Mouse (Mus musculus) neural tube, embryonic 11.5 days (tissue): ENCODE results near the gene Pum2. TPM values are rescaled to one million over a fixed set of nuclear protein-coding genes. Genes with fewer than 3 reads are reported as not detected.

ENCODE experiments used
- ATAC-seq: fragments of 200-750 bp; cut with Nextera tagmentation; 2 replicates; pipeline ENCODE4 v1.8.0; 2017; ENCODE audit warnings: moderate number of reproducible peaks, mild to moderate bottlenecking, moderate TSS enrichment, moderate library complexity; ENCODE audit not compliant: insufficient read depth, low FRiP score, low TSS enrichment
- DNase-seq: peaks from one replicate; pipeline ENCODE4 v3.0.0-alpha.2; 2015; ENCODE audit warnings: low spot score
- H3K27ac ChIP-seq: fragments of 300-500 bp; sonication (generic); 2 replicates; pipeline ENCODE4 v1.5.1; 2014; ENCODE audit warnings: low read depth, mild to moderate bottlenecking, low read length
- H3K27me3 ChIP-seq: fragments of 300-500 bp; sonication (generic); 2 replicates; pipeline ENCODE4 v1.6.1; 2014; ENCODE audit warnings: mild to moderate bottlenecking, low read length, mixed read lengths; ENCODE audit not compliant: control insufficient read depth, insufficient read depth
- H3K36me3 ChIP-seq: fragments of 300-500 bp; sonication (generic); 2 replicates; pipeline ENCODE4 v1.6.1; 2014; ENCODE audit warnings: mild to moderate bottlenecking, low read length, moderate library complexity, mixed read lengths; ENCODE audit not compliant: control insufficient read depth, insufficient read depth
- H3K4me1 ChIP-seq: fragments of 300-500 bp; sonication (generic); 2 replicates; pipeline ENCODE4 v1.6.1; 2014; ENCODE audit warnings: low read length, mixed read lengths; ENCODE audit not compliant: control insufficient read depth, insufficient read depth
- H3K4me2 ChIP-seq: fragments of 300-500 bp; sonication (generic); 2 replicates; pipeline ENCODE4 v1.6.1; 2014; ENCODE audit warnings: low read depth, mild to moderate bottlenecking, moderate library complexity
- H3K4me3 ChIP-seq: fragments of 300-500 bp; sonication (generic); 2 replicates; pipeline ENCODE4 v1.5.1; 2014; ENCODE audit warnings: low read depth, low read length
- H3K9ac ChIP-seq: fragments of 300-500 bp; sonication (generic); 2 replicates; pipeline ENCODE4 v1.6.1; 2014; ENCODE audit warnings: mild to moderate bottlenecking, low read length
- H3K9me3 ChIP-seq: fragments of 300-500 bp; sonication (generic); 2 replicates; pipeline ENCODE4 v1.6.1; 2016; ENCODE audit warnings: low read length; ENCODE audit not compliant: control insufficient read depth
- WGBS: fragments of 180-500 bp; shearing (Covaris S2); extraction: QIAGEN DNeasy Blood & Tissue Kit; methylation state at CpG from one replicate; pipeline ENCODE4 v1.1.7; 2014; 5-methylcytosine and 5-hydroxymethylcytosine counted together
- polyA plus RNA-seq: library from polyadenylated mRNA; unstranded; fragments of >200 nt; fragmentation: Nextera tagmentation; extraction: Ambion mirVana; gene quantifications from 2 replicates; pipeline ENCODE4 v1.2.1, GENCODE M21; 2014

Pum2 gene
- polyA plus RNA-seq, 1 experiment from 2014 or later, result 68.7 TPM

DNA sequence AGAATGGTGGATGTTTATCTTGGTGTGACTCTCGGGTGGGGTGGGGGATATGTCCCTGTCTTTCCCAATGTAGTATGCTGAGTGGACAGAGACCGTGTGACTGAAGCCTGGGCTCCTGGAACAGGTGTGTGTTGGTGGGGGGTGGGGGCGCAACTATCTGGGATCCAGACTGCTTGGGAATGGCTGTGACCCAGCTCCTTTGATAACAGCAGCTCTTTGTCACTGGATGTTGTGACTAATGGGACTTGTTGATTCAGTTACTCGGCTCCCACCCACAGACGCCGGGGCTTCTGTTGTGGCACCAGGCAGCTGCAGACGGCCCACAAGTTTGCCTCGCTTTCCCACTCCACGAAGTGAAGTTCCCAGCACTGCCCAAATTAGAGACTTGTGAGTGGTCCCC, 110.3 kb downstream of the Pum2 start:
- Histone ChIP-seq H3K4me1 (no peaks in the 10 kb centered on the region), H3K9ac (no peak overlapping the region), H3K27me3 (no peaks in the 10 kb centered on the region), H3K27ac (no peak overlapping the region), H3K36me3 (no peaks in the 10 kb centered on the region; the same call in 1 of the 2 replicates), H3K9me3 (no peaks in the 10 kb centered on the region), H3K4me3 (no peak overlapping the region), H3K4me2 (no peak overlapping the region)
- DNase-seq, result no peak
- no peak for ATAC-seq
- 74% methylated on average over 9 of the region's 9 CpGs for WGBS

DNA sequence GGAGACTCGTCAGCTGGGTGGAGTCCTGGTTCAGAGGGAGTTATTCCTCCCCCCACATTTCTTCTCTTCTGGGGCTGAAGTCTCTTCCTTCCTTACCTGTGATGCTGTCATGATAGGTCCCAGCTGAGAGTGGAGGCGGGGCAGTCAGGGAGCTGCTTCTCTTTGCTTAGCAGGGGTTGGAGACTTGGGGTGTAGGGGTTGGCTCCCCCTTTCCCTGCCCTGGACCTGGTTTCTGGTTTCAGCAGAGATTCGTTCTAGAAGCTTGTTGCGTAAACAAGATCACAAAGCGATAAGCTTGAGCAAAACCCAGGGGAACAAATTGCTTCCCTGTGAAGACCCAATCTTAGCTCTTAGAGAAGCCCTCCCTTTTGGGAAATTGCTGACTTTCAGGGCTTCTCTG, 112.5 kb downstream of the Pum2 start:
- Histone ChIP-seq H3K4me1 (no peaks in the 10 kb centered on the region), H3K27me3 (no peaks in the 10 kb centered on the region), H3K27ac (no peak overlapping the region), H3K4me2 (no peak overlapping the region), H3K36me3 (peaks cover 15% of the 10 kb centered on the region), H3K9me3 (no peaks in the 10 kb centered on the region), H3K9ac (no peak overlapping the region), H3K4me3 (no peak overlapping the region)
- no peak for ATAC-seq
- 85% methylated on average over 5 of the region's 5 CpGs for WGBS
- DNase-seq, result no peak

DNA sequence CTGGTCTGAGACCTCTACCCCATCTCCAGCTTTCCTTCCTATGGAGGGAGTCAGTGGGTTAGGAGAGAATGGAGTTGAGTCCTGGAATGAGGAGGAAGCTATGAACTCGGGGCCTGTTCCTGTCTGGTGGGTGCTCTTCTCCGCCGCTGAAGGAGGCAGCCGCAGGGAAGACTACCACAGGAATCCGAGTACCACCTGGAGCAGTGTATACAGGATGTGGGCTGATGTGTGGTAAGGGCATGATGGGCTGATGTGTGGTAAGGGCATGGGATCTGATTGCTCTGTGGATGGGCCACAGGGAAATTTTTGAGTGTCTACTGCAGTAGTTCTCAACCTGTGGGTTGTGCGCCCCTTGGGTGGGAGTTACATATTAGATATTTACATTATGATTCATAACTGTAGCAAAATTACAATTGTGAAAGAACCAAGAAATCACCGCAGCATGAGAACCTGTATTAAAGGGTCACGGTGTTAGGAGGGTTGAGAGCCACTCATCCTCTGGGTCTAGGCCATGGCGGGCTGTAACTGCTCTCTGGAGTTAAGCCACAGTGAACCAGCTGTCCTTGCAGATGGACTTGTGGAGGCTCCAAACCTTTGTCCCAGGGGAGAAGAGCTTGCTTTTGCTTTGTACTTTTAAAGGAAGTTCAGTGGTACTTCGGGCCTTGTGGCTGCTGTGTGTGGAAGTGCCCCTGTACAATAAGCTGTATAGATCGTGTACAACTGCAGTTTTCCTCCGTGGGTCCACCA, 113.2 kb downstream of the Pum2 start:
- Histone ChIP-seq H3K9me3 (no peaks in the 10 kb centered on the region), H3K4me3 (no peak overlapping the region), H3K27ac (no peak overlapping the region), H3K4me1 (no peaks in the 10 kb centered on the region), H3K36me3 (peaks cover 18% of the 10 kb centered on the region), H3K27me3 (no peaks in the 10 kb centered on the region), H3K4me2 (no peak overlapping the region), H3K9ac (no peak overlapping the region)
- DNase-seq (no peak), ATAC-seq (no peak)
- 92% methylated on average over 12 of the region's 12 CpGs for WGBS

DNA sequence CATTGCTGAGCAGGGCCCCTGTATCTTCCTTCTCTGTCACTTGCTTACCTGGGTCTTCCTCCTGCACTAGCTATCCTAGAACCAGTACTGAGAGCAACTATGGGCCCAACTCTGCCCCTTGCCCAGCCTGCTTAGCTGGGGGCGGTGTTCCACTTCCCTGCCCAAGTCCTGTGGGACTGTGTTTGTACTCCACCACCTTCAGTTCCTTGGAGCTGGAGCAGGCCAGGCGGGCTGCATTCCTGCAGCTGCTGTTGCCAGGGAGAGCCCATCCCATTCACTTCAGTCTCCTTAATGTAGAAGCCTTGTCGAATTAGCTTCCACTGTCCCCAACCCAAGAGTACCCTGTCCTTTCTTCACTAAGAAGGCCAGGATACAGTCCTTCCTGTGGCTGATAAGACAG, 114.5 kb downstream of the Pum2 start:
- H3K36me3 ChIP-seq, result peaks cover 20% of the 10 kb centered on the region
- no peak overlapping the region for H3K9ac ChIP-seq
- no peak for DNase-seq
- no peak for ATAC-seq
- no peak overlapping the region for H3K4me3 ChIP-seq
- 66% methylated on average over 3 of the region's 3 CpGs for WGBS
- no peaks in the 10 kb centered on the region for H3K9me3 ChIP-seq
- H3K27me3 ChIP-seq, result no peaks in the 10 kb centered on the region
- no peak overlapping the region for H3K27ac ChIP-seq
- H3K4me1 ChIP-seq, result no peaks in the 10 kb centered on the region
- H3K4me2 ChIP-seq, result no peak overlapping the region

DNA sequence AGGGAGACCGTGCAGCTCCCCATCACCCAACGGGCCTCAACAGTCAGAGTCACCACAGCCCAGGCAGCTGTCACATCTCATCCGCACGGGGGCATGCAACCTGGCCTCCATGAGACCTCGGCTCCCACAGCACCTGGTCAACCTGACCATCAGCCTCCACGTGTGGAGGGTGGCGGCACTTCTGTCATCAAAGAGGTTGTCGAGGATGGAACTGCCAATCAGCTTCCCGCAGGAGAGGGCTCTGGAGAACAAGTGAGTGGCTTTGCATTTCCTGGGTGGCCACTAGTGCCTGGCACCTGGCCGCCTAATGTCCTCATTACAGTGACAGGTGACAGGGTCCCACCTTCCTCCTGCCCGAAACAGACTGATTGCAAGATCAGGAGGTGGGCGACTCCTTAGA, 116.7 kb downstream of the Pum2 start:
- H3K27ac ChIP-seq, result no peak overlapping the region
- no peak overlapping the region for H3K4me3 ChIP-seq
- no peaks in the 10 kb centered on the region; the same call in 1 of the 2 replicates for H3K9me3 ChIP-seq
- WGBS, result 90% methylated on average over 12 of the region's 12 CpGs
- ATAC-seq, result no peak
- no peak for DNase-seq
- H3K36me3 ChIP-seq, result peaks cover 26% of the 10 kb centered on the region
- H3K4me2 ChIP-seq, result no peak overlapping the region
- no peak overlapping the region for H3K9ac ChIP-seq
- no peaks in the 10 kb centered on the region for H3K27me3 ChIP-seq
- H3K4me1 ChIP-seq, result no peaks in the 10 kb centered on the region

DNA sequence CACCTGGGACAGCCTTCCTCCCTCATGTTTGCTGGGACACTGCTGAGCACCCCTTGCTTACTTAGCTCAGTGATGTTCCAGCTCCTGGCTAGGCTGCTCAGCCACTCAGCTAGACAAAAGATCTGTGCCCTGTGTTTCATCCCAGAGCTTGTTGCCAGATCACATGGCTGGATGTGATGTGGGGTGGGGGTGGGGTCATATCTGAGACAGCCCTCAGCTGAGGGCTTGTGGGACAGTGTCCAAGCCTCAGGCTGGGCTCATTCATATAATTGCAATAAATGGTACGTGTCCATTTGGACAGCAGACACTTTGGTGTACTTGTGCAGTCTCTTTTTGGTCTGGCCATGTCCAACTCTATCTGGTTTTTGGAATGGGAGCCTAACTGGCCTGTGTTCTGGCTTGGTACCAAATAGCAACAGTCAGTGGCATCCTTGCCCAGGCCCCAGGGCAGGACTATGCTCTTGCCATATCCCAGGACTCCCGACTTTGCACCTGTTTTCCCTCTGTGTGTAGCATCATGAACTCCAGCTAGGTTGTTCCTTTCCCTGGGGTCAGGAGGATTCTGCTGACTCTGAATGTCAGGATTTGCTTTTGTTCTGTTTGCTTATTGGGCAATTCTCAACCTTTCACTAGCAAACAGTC, 119.6 kb downstream of the Pum2 start:
- 90% methylated on average over 2 of the region's 2 CpGs for WGBS
- Histone ChIP-seq H3K27me3 (no peaks in the 10 kb centered on the region), H3K4me1 (no peaks in the 10 kb centered on the region), H3K36me3 (peaks cover 26% of the 10 kb centered on the region), H3K4me3 (no peak overlapping the region), H3K9ac (no peak overlapping the region), H3K4me2 (no peak overlapping the region), H3K9me3 (no peaks in the 10 kb centered on the region; the same call in 1 of the 2 replicates), H3K27ac (no peak overlapping the region)
- no peak for DNase-seq
- ATAC-seq, result no peak

DNA sequence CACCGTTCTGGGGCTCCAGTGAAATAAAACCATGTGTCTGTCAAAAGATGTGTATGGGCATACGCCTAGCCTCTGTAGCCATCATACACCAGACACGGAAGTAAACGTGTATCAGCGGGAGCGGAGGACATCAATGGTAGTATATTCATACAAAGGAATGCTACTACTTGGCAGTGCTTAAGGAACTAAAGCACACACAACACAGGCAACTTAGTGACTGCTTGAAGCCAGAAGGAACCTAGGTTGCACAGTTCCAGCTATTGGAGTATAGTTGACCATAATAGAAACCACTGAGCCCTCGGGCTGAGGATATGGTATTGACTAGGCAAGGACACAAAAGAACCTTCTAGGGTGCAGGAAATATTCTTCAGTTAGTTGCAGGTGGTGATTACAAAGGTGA, 124.0 kb downstream of the Pum2 start:
- Histone ChIP-seq H3K27ac (no peak overlapping the region), H3K36me3 (peaks cover 8% of the 10 kb centered on the region), H3K4me1 (no peaks in the 10 kb centered on the region), H3K9me3 (no peaks in the 10 kb centered on the region; the same call in 1 of the 2 replicates), H3K4me3 (no peak overlapping the region), H3K27me3 (no peaks in the 10 kb centered on the region), H3K4me2 (no peak overlapping the region), H3K9ac (no peak overlapping the region)
- WGBS, result 92% methylated on average over 7 of the region's 7 CpGs
- ATAC-seq, result no peak
- no peak for DNase-seq

DNA sequence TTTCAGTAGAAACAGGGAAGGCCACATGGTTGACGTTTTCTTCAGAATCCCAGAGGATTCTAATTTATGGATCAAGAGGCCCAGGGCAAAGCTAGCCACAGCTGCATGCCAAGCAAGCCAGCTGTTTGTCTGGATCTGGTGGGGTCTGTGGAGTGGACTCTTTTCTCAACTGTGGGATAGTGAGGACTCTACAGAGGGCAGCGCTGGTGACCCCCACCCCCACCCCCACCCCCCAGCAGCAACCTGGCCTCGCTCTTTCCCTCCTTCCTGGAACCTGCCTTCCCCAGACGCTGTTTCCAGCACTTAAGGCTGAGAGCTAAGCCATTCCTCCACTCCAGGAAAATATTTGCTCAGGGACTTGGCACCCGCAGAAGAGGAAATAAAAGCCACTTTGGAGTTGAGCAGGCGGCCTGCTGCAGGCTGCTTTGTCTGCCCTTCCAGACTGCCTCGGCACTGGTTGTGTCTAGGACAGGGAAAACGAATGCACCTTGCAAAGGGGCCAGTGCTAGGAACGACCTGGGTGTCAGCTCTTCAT, 124.6 kb downstream of the Pum2 start:
- 58% methylated on average over 9 of the region's 9 CpGs for WGBS

More for the DNA sequence above, 124.6 kb downstream of the Pum2 start:
- no peak for DNase-seq
- H3K4me3 ChIP-seq, result no peak overlapping the region
- H3K27ac ChIP-seq, result no peak overlapping the region
- no peaks in the 10 kb centered on the region for H3K4me1 ChIP-seq
- no peak for ATAC-seq
- H3K9me3 ChIP-seq, result no peaks in the 10 kb centered on the region; the same call in 1 of the 2 replicates
- H3K9ac ChIP-seq, result no peak overlapping the region
- H3K4me2 ChIP-seq, result no peak overlapping the region
- 0 out of 2 replicates have a peak, but pooled peaks cover 6% of the 10 kb centered on the region for H3K36me3 ChIP-seq
- no peaks in the 10 kb centered on the region for H3K27me3 ChIP-seq
